Mouse (Mus musculus) lung, adult 2 months (tissue): ENCODE data around the gene Ap2a1. TPM values are rescaled to one million over a fixed set of nuclear protein-coding genes. Genes with fewer than 3 reads are reported as not detected.

Experiments used
- DNase-seq: peaks from one replicate; pipeline ENCODE4 v3.0.0; 2022
- H3K4me1 ChIP-seq: fragments of 200-500 bp; 2 replicates; pipeline ENCODE4 v1.6.1; 2011; ENCODE audit warnings: low read length; ENCODE audit not compliant: control insufficient read depth, insufficient read depth
- H3K4me3 ChIP-seq: fragments of 200-500 bp; replicated peaks from 2 replicates; pipeline ENCODE3; 2011; ENCODE audit warnings: low read depth, mild to moderate bottlenecking, control low read depth, low read length; ENCODE audit errors: extremely low read depth
- CTCF ChIP-seq: fragments of 200-500 bp; IDR thresholded peaks from 2 replicates; pipeline ENCODE4 v1.5.1; 2011; ENCODE audit warnings: mild to moderate bottlenecking, low read length, control low read depth; ENCODE audit not compliant: insufficient read depth
- POLR2A ChIP-seq: fragments of 200-500 bp; IDR thresholded peaks from 2 replicates; pipeline ENCODE4 v1.6.1; 2011; ENCODE audit warnings: low read depth, mild to moderate bottlenecking, control low read depth, low read length, borderline replicate concordance; ENCODE audit errors: extremely low read depth
- whole genome bisulfite sequencing: fragments of 180-500 bp; shearing (Covaris S2); methylation state at CpG from one replicate; pipeline ENCODE4 v1.1.7; 2018; 5-methylcytosine and 5-hydroxymethylcytosine counted together
- polyA plus RNA-seq: library from polyadenylated mRNA; depleted of rRNA; stranded (reverse); fragments of >200 nt; gene quantifications from 2 replicates; pipeline ENCODE4 v1.2.3, GENCODE M21; 2012

Ap2a1 gene
- polyA plus RNA-seq, 1 experiment, result 101 TPM

- TF ChIP-seq POLR2A (no peak), CTCF (no peak)
- WGBS, result 74% methylated on average over 12 of the region's 12 CpGs
- no peak for DNase-seq
- Histone ChIP-seq H3K4me1 (peaks cover 3% of the 10 kb centered on the region; the same call in 1 of the 2 replicates), H3K4me3 (no peak overlapping the region)
Measured at GRCm38 (mm10) chr7:44954091-44954885, 25.0 kb upstream of the Ap2a1 start.

- no peak for DNase-seq
- TF ChIP-seq CTCF, result no peak
- no peak for TF ChIP-seq POLR2A
- Histone ChIP-seq H3K4me1 (peaks cover 3% of the 10 kb centered on the region; the same call in 1 of the 2 replicates), H3K4me3 (no peak overlapping the region)
- 67% methylated on average over 14 of the region's 14 CpGs for WGBS
Measured at GRCm38 (mm10) chr7:44953561-44953960, 24.3 kb upstream of the Ap2a1 start.

DNA sequence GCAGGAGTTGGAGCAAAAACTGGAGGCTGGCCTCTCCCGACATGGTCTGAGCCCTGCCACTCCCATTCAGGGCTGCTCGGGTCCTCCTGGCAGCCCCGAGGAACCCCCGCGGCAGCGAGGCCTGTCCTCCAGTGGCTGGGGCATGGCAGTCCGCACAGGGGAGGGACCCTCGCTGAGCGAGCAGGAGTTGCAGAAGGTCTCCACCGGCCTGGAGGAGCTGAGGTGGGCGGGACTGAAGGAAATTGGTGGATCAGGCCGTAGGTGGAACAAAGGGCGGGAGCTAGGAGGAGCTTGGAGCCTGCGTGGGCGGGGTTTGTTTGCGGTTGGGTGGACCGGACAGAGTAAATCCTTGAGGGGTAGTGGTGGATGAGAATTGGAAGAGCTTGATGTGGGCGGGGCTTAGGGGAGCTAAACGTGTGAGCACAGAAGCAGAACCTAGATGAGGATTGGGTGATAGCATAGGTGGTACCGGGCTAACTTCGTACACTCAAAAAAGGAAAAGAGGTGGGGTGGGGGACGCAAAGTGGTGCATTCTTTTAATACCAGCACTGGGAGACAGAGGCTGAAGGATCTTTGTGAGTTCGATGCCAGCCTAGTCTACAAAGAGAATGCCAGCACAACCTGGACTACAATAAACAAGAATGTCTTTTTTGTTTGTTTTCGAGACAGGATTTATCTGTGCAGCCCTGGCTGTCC, 23.5 kb upstream of the Ap2a1 start:
- Histone ChIP-seq H3K4me3 (peak overlapping the region; percentile 52), H3K4me1 (peaks cover 3% of the 10 kb centered on the region; the same call in 1 of the 2 replicates)
- peak; percentile 92 for DNase-seq
- WGBS, result 5% methylated on average over 24 of the region's 24 CpGs
- TF ChIP-seq CTCF (no peak), POLR2A (peak; percentile 71; the same call in 1 of the 2 replicates)

- 2% methylated on average over 10 of the region's 10 CpGs for WGBS
- peak overlapping the region; percentile 65 for H3K4me3 ChIP-seq
- DNase-seq, result peak; percentile 77
- peaks cover 3% of the 10 kb centered on the region; the same call in 1 of the 2 replicates for H3K4me1 ChIP-seq
- TF ChIP-seq CTCF (no peak), POLR2A (peak; percentile 61; the same call in 1 of the 2 replicates)
Measured at GRCm38 (mm10) chr7:44951960-44952359, 22.7 kb upstream of the Ap2a1 start.

DNA sequence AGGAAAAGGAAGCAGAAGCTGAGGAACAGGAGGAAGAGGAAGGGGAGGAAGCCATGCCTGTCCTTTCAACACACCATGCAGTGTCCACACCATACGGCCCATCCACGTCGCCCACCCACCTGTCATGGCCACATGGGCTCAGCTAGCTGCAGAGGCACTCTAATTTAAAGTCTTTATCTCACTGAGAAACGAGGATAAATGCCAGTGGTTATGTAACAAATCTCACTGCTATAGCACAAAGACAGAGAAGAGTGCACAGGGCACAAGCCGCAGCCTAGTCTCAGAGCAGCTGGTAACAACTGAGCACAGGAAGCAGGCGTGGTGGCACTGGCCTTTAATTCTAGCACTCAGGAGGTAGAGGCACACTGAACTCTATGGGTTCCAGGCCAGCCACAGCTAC, 20.6 kb upstream of the Ap2a1 start:
- Histone ChIP-seq H3K4me1 (peaks cover 3% of the 10 kb centered on the region; the same call in 1 of the 2 replicates), H3K4me3 (no peak overlapping the region)
- 52% methylated on average over 6 of the region's 6 CpGs for WGBS
- no peak for TF ChIP-seq CTCF
- no peak for TF ChIP-seq POLR2A
- DNase-seq, result no peak

DNA sequence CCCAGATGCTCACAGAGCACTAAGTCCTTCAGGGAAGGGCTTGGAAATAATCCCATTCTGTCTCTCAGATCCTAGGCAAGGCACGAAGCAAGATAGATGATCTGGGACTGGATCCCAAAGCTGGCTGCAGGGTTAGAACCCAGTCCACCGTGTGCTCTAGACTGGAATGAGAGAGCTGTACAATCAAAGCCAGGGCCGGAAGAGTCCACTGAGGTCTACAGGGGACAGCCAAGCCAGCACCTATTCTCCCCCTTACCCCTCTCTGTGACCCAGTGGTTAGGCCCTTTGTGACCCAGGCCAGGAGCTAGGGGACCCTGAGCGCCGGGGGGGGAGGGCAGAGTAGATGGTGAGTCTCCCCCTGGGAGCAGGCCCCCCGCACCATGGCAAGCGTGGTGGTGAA, 13.6 kb upstream of the Ap2a1 start, which contains the start of gene Tsks:
TSS of gene Tsks (plus strand) at position 301 of the 400 bp plus-strand sequence.
- WGBS, result 75% methylated on average over 7 of the region's 7 CpGs
- no peak within 1 kb of the TSS for H3K4me3 ChIP-seq
- no peak for DNase-seq
- H3K4me1 ChIP-seq, result no peaks in the 10 kb centered on the region
- TF ChIP-seq CTCF, result no peak

DNA sequence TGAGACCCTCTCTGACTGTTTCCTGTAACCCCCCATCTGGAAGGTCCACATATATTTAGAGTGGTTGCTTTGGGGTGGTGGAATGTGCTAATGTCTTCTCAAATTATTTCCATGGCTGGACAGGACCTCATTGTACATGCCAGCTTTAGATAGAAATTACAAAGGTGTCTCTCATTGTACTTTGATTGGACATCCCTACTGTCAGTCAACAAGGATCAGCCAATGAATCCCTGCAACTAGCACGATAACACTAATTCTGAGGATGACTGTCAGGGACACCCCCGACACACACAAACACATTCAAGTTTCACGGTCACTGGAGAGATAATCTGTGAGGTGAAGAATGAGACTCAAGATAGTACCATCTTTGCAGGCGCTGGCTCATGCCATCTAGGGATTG, 9.4 kb upstream of the Ap2a1 start:
- Histone ChIP-seq H3K4me3 (no peak overlapping the region), H3K4me1 (no peaks in the 10 kb centered on the region)
- DNase-seq, result no peak
- TF ChIP-seq CTCF (no peak), POLR2A (no peak)
- WGBS, result 86% methylated on average over 4 of the region's 4 CpGs

DNA sequence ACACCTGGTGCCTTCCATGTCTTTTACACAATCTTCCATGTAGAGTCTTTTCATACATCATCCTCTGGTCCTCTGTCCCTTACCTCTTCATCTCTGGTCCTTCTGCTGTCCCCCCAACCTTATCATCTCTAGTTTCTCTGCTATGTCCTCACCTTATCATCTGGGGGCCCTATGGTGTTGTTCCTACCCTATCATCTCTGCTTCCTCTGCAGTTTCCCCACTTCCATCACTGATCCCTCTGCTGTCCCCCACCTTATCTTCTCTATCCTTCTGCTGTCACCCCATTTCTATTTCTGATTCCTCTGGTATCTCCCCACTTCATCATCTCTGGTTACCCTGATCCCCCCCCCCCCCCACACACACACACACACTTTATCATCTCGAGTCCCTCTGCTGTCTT, 726 bp downstream of the Ap2a1 start:
- Histone ChIP-seq H3K4me3 (peak overlapping the region; percentile 86), H3K4me1 (peaks cover 2% of the 10 kb centered on the region; the same call in 1 of the 2 replicates)
- DNase-seq, result no peak
- WGBS, result 4% methylated on average over 1 of the region's 1 CpGs
- TF ChIP-seq POLR2A, result no peak
- TF ChIP-seq CTCF, result no peak

GRCm38 (mm10) chr7:44925468-44925867, 3.8 kb downstream of the Ap2a1 start:
- Histone ChIP-seq H3K4me1 (peaks cover 2% of the 10 kb centered on the region; the same call in 1 of the 2 replicates), H3K4me3 (no peak overlapping the region)
- WGBS, result 67% methylated on average over 3 of the region's 3 CpGs
- TF ChIP-seq POLR2A (no peak), CTCF (peak; percentile 42)
- DNase-seq, result no peak
